Mouse (Mus musculus) kidney, postnatal 4 days (tissue): ENCODE data around the gene Gna14.

Experiments
- DNase-seq, 2 experiments: peaks; one replicate each; pipeline ENCODE4 v3.0.0; 2021; ENCODE audit warnings: mixed read lengths in 2 of 2

Gene Gna14

GRCm38 (mm10) chr19:16435531-16436231 lies at the start of gene Gna14:
TSS of gene Gna14 (plus strand) at chr19:16435762.
- DNase-seq = peak; percentile 88 to 92

GRCm38 (mm10) chr19:16386514-16386913 lies 49.0 kb upstream of the Gna14 start:
- DNase-seq = no peak

DNA sequence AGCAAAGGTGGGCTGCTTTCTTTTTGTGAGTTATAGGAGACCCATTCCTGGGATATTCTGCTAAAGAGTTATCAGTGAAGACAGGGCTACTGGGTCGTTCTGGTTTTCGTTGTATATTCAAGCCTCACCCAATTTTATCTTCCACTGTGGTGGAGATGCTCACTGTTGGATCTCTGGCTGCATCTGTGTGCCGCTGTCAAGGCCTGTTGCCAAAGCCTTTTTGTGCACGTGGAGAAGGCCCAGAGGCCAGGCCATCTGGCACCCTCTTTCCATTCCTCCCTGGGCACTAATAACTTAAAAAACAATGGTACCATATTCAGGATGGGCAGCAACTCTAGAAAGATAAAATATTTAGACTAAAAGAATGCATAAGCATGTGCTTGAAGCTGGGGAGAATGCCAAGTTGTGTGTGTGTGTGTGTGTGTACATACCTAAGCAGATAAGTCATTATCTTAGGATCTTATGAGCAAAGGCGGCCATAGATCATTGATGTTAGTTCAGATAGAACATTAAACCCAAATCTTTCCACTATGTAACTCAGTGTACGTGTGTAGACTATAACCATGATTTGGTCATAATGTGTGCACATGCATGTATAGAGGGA lies 45.3 kb upstream of the Gna14 start:
- DNase-seq = no peak

DNA sequence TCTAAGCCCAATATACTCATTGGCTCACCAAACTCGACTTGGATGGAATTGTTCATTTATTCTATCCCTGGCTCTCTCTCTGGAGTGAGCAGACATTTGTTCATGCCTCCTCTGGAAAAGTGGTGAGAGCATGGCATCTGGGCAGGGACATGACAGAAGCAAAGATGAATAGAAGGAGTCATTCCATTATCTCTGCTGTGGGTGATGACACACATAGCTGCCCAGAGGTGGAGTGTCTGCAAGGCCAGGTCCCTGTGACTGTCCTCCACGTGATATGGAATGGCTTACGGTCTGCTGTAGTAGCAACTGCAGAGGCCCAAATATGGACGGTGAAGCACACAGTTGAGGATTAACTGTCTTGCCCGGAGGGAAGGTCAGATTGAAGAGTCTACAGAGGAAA lies 41.2 kb upstream of the Gna14 start:
- DNase-seq = no peak

DNA sequence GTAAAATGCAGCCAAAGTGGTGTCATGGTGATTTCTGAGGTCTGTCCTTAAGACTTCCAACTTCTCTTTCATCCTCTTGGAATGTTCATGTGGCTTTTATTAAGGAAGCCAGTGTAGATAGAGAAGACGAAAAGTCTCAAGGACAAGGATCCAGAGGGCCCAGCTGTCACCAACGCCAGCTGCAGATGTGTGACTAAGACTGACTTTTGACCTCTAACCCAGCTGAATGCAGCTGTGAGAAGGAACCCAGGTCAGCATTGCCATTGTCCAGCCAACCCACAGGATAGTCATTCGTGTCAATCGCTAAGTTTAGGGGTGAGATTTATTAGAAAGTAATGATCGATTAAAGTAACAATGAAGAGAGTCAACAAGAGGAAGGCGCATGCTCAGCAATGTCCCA lies 32.5 kb upstream of the Gna14 start:
- DNase-seq = peak; percentile 31 to 47

- no peak for DNase-seq
These were observed 27.8 kb upstream of the Gna14 start for GRCm38 (mm10) chr19:16407727-16408126.

DNA sequence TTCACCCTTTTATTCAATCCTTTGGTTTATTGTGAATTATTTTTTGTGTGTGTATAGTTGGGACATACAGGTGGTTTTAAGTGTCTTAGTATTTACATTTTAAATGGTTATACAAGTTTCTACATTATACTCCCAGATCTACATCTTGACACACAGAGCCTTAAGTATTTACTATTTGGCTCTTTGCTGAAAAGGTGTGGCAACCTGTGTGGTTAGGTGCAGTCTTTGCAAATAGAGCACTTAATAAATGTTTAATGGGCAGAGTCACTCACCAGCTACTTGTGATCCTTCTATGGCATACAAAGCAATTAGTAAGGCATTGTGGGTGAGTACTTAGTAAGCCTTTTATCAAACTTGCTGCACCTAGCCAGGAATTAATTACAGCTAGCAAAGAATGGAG lies 24.3 kb upstream of the Gna14 start:
- no peak for DNase-seq

GRCm38 (mm10) chr19:16418086-16418663 lies 17.4 kb upstream of the Gna14 start:
- no peak for DNase-seq

DNA sequence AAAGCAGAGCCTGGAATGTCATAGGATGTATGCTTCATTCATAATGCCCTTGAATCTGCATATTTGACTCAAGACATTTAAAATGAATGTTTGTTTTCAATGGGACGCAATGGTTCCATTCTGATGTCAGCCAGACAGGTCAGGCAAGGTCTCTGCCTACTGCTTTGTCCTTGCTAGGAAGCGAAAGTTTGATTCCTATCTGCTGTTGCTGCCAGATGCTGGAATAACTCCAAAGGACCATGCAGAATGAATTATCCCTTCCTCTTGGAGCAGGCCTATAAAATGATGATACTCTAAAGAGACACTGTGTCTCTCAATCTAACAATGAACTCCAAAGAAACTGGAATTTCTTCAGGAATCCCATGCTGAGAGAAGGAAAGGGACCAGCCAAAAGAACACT lies 10.0 kb upstream of the Gna14 start:
- no peak for DNase-seq

DNA sequence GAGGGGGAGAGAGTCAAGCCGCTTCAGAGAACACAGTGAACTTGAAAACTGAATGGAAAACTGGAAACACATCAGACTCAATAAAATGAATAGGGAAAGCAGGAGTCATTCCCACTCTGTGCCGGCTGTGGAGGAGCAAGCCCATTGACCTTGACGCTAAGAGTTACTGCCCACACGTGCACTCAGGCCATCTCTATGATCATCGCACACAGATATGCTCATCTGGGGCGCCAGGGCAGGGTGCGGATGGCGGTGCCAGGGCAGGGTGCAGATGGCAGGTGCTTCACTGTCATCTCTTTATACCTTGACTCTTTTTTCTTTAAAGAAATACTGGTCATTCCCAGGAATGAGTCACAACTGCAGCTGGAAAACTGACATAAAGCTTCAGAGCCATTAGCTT lies 4.2 kb upstream of the Gna14 start:
- DNase-seq = no peak

GRCm38 (mm10) chr19:16434879-16435278 lies 683 bp upstream of the Gna14 start:
- DNase-seq = no peak

- peak; percentile 57 to 67 for DNase-seq
These were observed 990 bp downstream of the Gna14 start for GRCm38 (mm10) chr19:16436335-16437169.

- DNase-seq = no peak
These were observed 1.6 kb downstream of the Gna14 start for GRCm38 (mm10) chr19:16437170-16437483.

DNA sequence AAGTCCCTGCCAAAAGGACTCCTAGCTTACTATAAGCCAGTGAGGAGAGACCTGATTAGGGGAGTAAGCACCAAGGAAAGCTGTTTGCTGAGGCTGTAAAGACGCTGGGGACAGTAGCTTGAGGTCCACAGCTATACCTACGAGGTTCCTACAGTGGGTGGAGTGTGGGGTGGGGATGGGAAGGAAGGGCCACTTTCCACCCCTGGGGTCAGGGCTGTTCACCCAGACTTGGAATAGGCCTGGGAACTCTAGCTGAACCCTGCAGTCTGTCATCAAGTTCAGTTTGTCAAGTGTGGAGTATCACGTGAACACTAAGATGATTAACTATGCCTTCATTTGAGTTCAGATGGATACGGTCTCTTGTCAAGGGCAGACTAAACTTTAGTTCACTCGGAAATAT lies 2.3 kb downstream of the Gna14 start:
- no peak for DNase-seq

- DNase-seq = peak; percentile 66 to 78
These were observed 3.7 kb downstream of the Gna14 start for GRCm38 (mm10) chr19:16439278-16439677.

DNA sequence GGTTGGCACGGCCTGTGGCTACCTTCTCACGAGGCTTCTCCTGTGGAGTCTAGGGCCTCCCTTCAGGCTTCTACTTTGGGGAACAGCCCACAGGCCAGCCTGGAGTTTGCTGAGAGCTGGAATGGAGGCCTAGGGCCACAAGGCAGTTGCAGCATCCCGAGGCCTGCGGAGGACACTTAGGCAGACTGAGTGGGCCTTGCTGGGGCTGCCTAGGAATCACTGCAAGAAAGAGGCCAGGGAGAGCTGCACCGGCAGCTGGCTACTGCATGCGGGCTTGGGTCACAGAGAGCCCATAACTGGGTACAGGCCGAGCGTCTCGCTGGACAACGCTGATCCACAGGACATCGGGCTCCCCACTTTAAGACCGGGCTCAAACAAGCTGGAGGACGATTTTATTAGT lies 4.3 kb downstream of the Gna14 start:
- DNase-seq = peak in 1 of 2 experiments; percentile 24

- DNase-seq = no peak
These were observed 5.8 kb downstream of the Gna14 start for GRCm38 (mm10) chr19:16441329-16441728.

GRCm38 (mm10) chr19:16443335-16443734 lies 7.8 kb downstream of the Gna14 start:
- no peak for DNase-seq

DNA sequence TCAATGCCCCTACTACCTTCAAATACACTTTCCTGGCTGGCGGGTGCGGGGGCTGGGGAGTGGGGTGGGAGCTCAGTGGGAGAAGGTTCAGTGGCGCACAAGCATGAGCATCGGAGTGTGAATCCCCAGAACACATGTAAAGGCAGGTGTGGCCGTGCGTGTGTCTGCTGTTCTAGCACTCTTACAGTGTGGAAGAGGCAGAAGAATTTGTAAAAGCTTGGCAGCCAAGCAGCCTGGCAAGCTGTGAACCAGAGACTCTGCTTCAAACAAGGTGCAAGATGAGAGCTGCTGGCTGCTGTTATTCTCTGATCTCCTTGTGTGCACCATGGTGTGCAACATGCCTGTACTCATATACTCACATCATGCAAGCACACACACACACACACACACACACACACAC lies 11.1 kb downstream of the Gna14 start:
- no peak for DNase-seq

DNA sequence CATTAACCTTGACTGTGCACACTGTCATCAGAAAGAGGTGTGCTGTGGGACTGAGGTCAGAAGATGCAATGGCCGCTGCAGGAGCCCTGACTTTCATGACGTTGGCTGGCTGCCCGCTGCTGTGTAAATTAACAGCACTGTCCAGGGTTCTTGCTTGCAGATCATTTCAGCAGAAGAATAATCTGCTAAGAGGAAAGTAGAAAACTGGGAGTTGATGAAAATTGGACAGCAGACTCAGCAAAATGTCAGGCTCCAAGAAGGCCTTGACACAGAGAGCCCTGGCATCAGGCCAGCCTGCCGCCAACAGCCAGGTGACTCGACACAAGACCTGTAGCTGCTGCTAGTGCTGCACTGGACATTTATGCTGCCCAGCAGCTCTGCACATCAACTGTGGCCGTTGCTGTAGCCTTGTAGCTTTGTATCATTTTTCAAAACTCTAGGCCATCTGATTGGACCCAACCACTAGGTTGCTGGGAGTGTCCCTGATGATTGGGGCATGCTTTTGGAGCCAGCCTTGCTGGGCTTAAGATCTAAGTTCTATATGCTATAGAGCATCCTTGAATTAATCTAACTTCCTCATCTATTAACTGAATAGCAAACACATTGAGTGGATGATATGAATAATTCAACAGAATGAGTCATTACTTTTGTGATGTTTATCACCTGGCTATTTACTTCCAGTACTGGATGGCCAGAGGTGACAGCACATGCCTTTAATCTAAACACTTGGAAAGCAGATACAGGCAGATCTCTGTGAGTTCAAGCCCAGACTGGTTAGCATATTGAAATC lies 12.5 kb downstream of the Gna14 start:
- DNase-seq = peak; percentile 64 to 71

GRCm38 (mm10) chr19:16448796-16449195 lies 13.2 kb downstream of the Gna14 start:
- DNase-seq = no peak

DNA sequence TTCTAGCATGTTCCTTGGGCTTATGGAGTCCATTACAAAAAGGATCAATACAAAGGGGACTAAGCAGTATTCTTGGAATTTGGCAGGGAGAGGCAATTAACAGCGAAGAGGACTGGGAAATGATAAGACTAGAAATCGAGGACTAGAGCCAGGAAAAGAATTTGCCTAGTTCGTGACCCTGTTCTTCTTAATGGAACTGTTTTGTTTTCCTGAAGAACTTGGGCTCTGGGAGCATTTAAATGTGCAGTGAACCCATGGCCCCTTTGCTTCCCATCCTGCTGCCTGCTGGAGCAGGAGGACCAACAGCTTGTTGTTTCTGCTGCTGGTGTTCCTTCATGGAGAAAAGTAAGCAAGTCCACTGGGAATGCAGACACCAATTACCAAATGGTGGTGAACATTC lies 15.3 kb downstream of the Gna14 start:
- DNase-seq = no peak

- DNase-seq = no peak
These were observed 20.6 kb downstream of the Gna14 start for GRCm38 (mm10) chr19:16456181-16456580.
